Mouse (Mus musculus) fibroblast of lung, adult 2 months (primary cell): ENCODE measurements around the gene Ccl22.

Experiments used
- DNase-seq: peaks from one replicate; pipeline ENCODE4 v3.0.0-alpha.2; 2011; ENCODE audit warnings: low read depth

The Ccl22 gene

GRCm38 (mm10) chr8:94745476-94746184, at the start of gene Ccl22:
TSS of gene Ccl22 (plus strand) at chr8:94745590.
- DNase-seq: no peak

- no peak for DNase-seq
These were observed 49.4 kb upstream of the Ccl22 start, which contains the start of gene Pllp for GRCm38 (mm10) chr8:94695994-94696384. TSS of gene Pllp (minus strand) at chr8:94696278.

- no peak for DNase-seq
These were observed 48.8 kb upstream of the Ccl22 start for GRCm38 (mm10) chr8:94696566-94696965.

- DNase-seq: no peak
These were observed 47.4 kb upstream of the Ccl22 start for GRCm38 (mm10) chr8:94697956-94698355.

- no peak for DNase-seq
These were observed 46.0 kb upstream of the Ccl22 start for GRCm38 (mm10) chr8:94699366-94699765.

- DNase-seq: no peak
These were observed 44.9 kb upstream of the Ccl22 start for GRCm38 (mm10) chr8:94700421-94700935.

- no peak for DNase-seq
These were observed 43.2 kb upstream of the Ccl22 start for GRCm38 (mm10) chr8:94702156-94702555.

GRCm38 (mm10) chr8:94702844-94703813, 42.3 kb upstream of the Ccl22 start:
- peak; percentile 76 for DNase-seq

GRCm38 (mm10) chr8:94703972-94704668, 41.3 kb upstream of the Ccl22 start:
- DNase-seq: peak; percentile 96

- no peak for DNase-seq
These were observed 40.8 kb upstream of the Ccl22 start for GRCm38 (mm10) chr8:94704669-94704984.

- DNase-seq: no peak
These were observed 39.7 kb upstream of the Ccl22 start for GRCm38 (mm10) chr8:94705581-94706245.

- no peak for DNase-seq
These were observed 38.5 kb upstream of the Ccl22 start for GRCm38 (mm10) chr8:94706732-94707395.

GRCm38 (mm10) chr8:94710336-94710735, 35.1 kb upstream of the Ccl22 start:
- no peak for DNase-seq

GRCm38 (mm10) chr8:94711160-94711718, 34.2 kb upstream of the Ccl22 start:
- peak; percentile 93 for DNase-seq

GRCm38 (mm10) chr8:94714556-94714955, 30.8 kb upstream of the Ccl22 start:
- peak; percentile 54 for DNase-seq

GRCm38 (mm10) chr8:94715871-94716270, 29.5 kb upstream of the Ccl22 start:
- peak; percentile 41 for DNase-seq

- DNase-seq: no peak
These were observed 28.5 kb upstream of the Ccl22 start for GRCm38 (mm10) chr8:94716841-94717240.

GRCm38 (mm10) chr8:94725998-94726397, 19.4 kb upstream of the Ccl22 start:
- no peak for DNase-seq

GRCm38 (mm10) chr8:94729301-94729700, 16.1 kb upstream of the Ccl22 start:
- DNase-seq: no peak

- DNase-seq: no peak
These were observed 11.4 kb upstream of the Ccl22 start for GRCm38 (mm10) chr8:94733821-94734465.
